ENCODE assay signal across 8 mouse cellular contexts in the genomic region with DNA sequence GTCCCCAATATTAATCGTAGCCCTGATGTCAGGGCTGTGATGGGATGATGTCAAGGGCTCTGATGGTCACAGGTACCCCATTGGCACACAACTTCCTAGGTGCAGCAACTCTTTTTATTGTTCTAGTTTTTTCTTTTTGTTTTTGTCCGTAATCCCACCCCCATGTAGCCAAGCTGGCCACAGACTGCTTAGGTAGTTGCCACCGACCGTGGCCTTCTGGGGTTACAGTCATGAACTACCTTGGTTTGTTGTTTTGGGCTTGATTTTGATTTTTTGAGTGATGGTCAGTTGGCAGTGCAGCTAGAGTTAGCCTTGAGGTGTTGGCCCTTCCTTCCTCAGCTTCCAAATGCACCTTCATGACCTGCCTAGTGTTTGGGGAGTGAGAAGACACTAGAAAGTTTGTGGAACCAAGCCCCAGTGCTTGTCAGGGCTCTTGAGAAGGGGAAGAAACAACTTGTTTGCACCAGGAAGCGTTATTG. TPM values are rescaled to one million over a fixed set of nuclear protein-coding genes. Genes with fewer than 3 reads are reported as not detected.
DNase-seq lines count a peak whose midpoint lies in the region; ATAC-seq and TF ChIP-seq lines count a peak whose summit lies in the region.

Gene Comt (minus strand): TSS at position 51 of the 479 bp plus-strand sequence.

- H3K9ac ChIP-seq in limb, embryonic 13.5 days, result peak within 1 kb of the TSS; percentile 87

- H3K27ac ChIP-seq in limb, embryonic 13.5 days, result peak within 1 kb of the TSS; percentile 79
- peak within 1 kb of the TSS; percentile 85 for H3K27ac ChIP-seq in small intestine, adult 2 months (ENCODE audit: insufficient read depth, low read depth, low read length)

- H3K27me3 ChIP-seq in erythroblast, embryonic 14.5 days (ENCODE audit: control insufficient read depth), result no peaks in the 10 kb centered on the region
- no peaks in the 10 kb centered on the region for H3K27me3 ChIP-seq in limb, embryonic 13.5 days
- H3K27me3 ChIP-seq in small intestine, adult 2 months (ENCODE audit: control insufficient read depth, insufficient read depth, low read length), result no peaks in the 10 kb centered on the region

- intact Hi-C loops in heart, postnatal 25 days (cut with DNase I), result loop anchor here (5.0 kb wide), 1 partner anchor 80 kb away; the partner anchor contains the start of genes Arvcf and Tango2

- peak within 1 kb of the TSS; percentile 82 for H3K4me2 ChIP-seq in limb, embryonic 13.5 days (replicated peaks)

- H3K9me3 ChIP-seq in erythroblast, embryonic 14.5 days (ENCODE audit: control insufficient read depth, low read length), result no peaks in the 10 kb centered on the region
- H3K9me3 ChIP-seq in limb, embryonic 13.5 days, result no peaks in the 10 kb centered on the region

- TF ChIP-seq POLR2A in small intestine, adult 2 months (IDR thresholded peaks at IDR 0.05; ENCODE audit: low read depth, low read length), result no peak

- H3K4me1 ChIP-seq in erythroblast, embryonic 14.5 days (ENCODE audit: control insufficient read depth), result peaks cover 74% of the 10 kb centered on the region
- peaks cover 41% of the 10 kb centered on the region for H3K4me1 ChIP-seq in limb, embryonic 13.5 days
- peaks cover 29% of the 10 kb centered on the region for H3K4me1 ChIP-seq in small intestine, adult 2 months (ENCODE audit: control insufficient read depth, insufficient read depth, insufficient read length, low read length)

- H3K36me3 ChIP-seq in erythroblast, embryonic 14.5 days (ENCODE audit: control insufficient read depth), result peaks cover 76% of the 10 kb centered on the region
- H3K36me3 ChIP-seq in limb, embryonic 13.5 days, result peaks cover 16% of the 10 kb centered on the region
- H3K36me3 ChIP-seq in small intestine, adult 2 months (ENCODE audit: control insufficient read depth, insufficient read depth, low read length), result peaks cover 4% of the 10 kb centered on the region

- WGBS in limb, embryonic 13.5 days, result 51% methylated on average over 5 of the region's 5 CpGs
- 32% methylated on average over 5 of the region's 5 CpGs for whole genome bisulfite sequencing in small intestine, adult 2 months

- H3K4me3 ChIP-seq in erythroblast, embryonic 14.5 days (replicated peaks), result peak within 1 kb of the TSS; percentile 89
- peak within 1 kb of the TSS; percentile 85 for H3K4me3 ChIP-seq in limb, embryonic 13.5 days
- H3K4me3 ChIP-seq in small intestine, adult 2 months (ENCODE audit: low read depth, low read length), result peak within 1 kb of the TSS; percentile 91

- ATAC-seq in limb, embryonic 13.5 days (ENCODE audit: low FRiP score, low read depth), result no peak; the same call in 1 of the 2 replicates

- TF ChIP-seq CTCF in small intestine, adult 2 months (IDR thresholded peaks at IDR 0.05; ENCODE audit: extremely low read depth, insufficient read length, insufficient replicate concordance, low read depth, low read length), result no peak

- no peak for DNase-seq in thymus, postnatal 0 days (ENCODE audit: low spot score)
- DNase-seq in thymus, postnatal 14 days, result no peak
- DNase-seq in heart, postnatal 25 days (ENCODE audit: low spot score), result no peak
- no peak for DNase-seq in spleen, adult 12 weeks (ENCODE audit: low spot score)
- DNase-seq in right cerebral cortex, adult 2 months (ENCODE audit: low spot score in 2 of 2), result no peak

RNA-seq across cellular contexts. Expression of gene Comt, which starts in this region (rescaled TPM):
- 73.8 and 83.6 TPM in 2 replicates for polyA plus RNA-seq in thymus, postnatal 0 days (2015; fragmentation: Nextera tagmentation; extraction: Ambion mirVana)
- 7.4 and 19.9 TPM in 2 replicates for polyA plus RNA-seq in erythroblast, embryonic 14.5 days (2012)
- 100 to 1,000 TPM; 112 TPM for total RNA-seq in heart, postnatal 25 days (2021)
- polyA plus RNA-seq in limb, embryonic 13.5 days (2015; fragmentation: Nextera tagmentation; extraction: Ambion mirVana), result 87.4 and 89.4 TPM in 2 replicates
- 127 and 214 TPM in 2 replicates for polyA plus RNA-seq in small intestine, adult 2 months (2012; rRNA removed)
